Mouse (Mus musculus): ENCODE measurements around the gene Ccdc54.

The Ccdc54 gene

DNA sequence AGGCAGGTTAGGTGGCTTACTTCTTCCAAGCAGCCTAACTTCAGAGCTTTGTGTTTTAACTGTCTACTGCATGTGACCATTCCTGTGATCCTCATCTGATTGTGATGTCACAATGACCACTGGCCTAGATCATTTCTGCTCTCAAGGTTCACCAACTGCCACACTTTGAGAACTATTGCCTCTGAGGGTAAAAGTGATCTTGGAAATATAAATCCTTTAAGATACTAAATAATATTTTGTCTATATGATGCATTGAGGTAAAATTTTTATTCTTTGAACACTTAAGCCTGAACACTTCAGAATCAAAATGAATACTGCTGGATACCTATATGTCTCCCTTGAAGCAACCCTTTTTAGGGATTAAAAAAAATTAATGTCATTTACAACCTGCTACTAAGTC lies at the start of gene Ccdc54:
Gene Ccdc54 (minus strand): TSS at position 101 of the 400 bp plus-strand sequence.
- DNase-seq (ENCODE audit: low spot score in 2 of 2): no peak

DNA sequence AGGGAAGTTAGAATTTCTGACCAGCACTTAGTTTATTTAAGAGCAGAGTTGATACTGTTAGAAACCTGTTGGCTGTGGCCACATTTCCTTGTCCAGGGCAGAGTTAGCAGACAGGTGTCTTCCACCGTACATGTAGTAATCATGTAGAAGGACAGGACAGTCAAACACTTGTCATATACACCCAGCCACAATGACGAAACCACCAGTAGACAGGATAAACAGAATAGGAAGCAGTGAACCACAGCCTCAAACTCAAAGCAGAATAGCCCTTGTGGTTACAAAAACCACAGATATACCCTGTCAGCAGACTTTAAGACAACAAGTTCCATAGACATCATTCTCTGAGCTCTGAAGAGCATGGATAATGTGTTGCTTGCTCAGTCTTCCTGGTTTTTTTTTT lies 41.6 kb upstream of the Ccdc54 start:
- DNase-seq (ENCODE audit: low spot score in 2 of 2): no peak

DNA sequence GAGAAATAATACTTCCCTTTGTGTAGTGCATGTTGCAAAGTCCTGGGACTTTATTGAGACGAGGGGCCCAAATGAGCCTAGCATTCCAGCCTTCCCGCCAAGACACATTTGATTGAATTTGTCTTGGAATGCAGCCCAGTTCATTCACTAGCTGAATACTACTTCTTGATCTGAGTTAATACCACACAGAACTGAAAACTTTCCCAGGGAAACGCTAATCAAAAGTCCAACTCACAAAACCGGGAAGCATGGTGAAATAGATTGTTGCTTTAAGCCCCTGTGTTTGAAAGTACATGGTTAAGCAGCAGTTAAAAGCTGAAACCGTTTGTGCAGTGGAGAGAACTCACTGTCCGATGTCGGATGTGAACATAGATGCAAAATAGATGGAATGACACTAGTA lies 24.6 kb upstream of the Ccdc54 start:
- DNase-seq (ENCODE audit: low spot score in 2 of 2): no peak

DNA sequence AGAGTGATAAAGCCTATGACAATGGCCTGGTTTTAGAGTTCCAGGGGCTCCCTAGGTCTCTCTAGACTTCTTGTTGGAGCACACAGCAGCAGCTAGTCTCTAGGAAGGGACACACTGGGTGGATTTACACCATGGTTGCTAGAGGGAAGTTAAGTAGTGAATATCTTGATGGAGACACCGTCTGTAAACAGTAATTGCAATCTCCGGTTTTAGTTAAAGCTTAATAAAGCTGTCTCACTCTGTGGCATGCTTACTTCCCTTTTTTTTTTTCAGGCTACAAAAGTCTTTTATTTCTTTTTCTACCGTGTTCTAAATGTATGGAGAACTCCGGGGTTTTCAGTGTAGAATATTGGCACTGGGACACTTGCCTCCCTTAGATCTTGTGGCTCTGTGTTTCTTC lies 22.0 kb upstream of the Ccdc54 start:
- DNase-seq (ENCODE audit: low spot score in 2 of 2): no peak

DNA sequence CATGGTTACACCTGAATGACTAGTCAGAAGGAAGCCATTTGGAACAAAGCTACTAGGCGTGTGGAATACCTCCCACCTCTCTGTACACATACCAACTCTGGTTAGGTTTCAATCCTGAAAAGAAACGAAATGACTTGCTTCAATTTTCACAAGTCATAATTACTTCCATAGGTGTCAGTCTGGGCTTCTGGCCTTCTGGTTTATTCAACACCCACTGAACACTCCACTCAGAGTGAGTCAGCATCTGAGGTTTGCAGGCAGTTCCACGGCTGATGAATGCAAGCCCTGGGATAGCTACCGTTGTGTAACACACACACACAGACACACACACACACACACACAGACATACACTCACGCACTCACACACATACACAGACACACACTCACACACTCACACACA lies 19.6 kb upstream of the Ccdc54 start:
- no peak for DNase-seq (ENCODE audit: low spot score in 2 of 2)

DNA sequence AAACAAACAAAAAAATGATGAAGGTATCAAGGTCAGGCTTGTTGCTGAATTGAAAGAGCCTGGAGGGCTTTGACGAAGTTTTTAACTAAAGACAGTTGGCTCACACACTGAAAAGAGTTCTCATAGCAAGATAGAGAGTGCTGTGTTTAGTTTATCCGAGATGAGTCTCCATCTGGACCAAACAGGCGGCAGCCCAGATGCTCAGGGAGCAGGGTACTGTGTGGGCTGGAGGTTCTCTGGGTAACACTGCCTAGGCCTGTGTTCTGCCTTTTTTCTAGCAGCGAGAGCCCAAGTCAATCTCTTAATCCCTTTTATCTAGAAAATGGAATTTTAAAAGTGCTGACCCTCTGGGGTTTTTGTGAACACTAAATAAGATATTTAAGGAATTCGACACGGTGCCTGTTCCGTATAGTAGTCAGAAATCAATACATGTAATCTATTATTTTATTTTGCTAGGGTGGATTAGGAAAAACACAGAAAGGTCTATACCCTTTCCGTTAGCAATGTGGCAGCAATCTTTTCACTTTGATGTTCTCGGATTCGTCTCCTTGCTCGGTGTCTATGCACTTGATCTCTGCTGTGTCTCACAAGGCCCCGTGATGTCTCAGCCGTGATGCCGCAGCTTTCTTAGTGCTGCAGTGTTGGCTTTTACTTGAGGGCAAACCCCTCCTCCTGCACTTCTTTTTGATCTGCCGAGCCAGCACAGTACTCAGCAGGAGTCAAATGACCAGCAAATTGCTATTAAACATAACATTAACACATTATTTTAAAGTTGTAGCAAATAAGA lies 17.0 kb upstream of the Ccdc54 start:
- DNase-seq (ENCODE audit: low spot score in 2 of 2): no peak

DNA sequence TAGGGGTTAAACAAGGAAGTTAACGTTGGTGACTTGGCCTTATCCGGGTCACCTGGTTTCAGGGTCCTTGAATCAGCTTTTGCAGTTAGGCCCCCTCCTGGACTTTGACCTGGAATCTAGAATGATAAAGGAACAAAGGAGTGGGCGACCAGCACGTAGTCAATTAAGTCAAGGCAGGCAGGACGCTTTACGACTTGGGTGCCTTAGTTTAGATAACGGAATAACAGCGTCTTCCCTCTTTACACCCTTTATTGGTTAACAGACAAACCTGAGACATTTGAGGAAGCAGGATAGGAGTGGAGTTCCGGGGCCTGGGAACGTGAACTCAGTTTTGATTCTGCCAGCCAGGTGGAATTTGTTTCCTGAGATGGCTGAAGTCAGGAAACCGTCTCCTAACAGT lies 13.9 kb upstream of the Ccdc54 start:
- no peak for DNase-seq (ENCODE audit: low spot score in 2 of 2)

DNA sequence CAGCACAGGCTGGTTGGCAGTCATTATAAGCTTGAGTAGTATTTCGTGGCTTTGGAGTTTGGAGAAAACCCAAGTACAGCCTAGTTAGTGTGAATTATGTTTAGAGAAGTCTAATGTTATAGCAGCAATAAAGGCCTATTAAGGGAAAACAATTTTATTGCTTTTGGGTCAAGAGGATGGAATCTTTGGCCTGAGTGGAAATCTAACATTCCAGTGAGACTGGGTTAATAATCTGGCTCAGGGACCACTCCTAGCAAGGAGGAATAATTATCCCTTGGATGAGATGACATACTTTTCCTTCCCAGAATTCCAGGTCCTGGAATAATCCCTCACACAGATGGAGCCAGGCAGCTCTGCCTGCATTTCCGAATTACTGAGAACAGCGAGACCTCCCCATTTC lies 11.0 kb upstream of the Ccdc54 start:
- no peak for DNase-seq (ENCODE audit: low spot score in 2 of 2)

DNA sequence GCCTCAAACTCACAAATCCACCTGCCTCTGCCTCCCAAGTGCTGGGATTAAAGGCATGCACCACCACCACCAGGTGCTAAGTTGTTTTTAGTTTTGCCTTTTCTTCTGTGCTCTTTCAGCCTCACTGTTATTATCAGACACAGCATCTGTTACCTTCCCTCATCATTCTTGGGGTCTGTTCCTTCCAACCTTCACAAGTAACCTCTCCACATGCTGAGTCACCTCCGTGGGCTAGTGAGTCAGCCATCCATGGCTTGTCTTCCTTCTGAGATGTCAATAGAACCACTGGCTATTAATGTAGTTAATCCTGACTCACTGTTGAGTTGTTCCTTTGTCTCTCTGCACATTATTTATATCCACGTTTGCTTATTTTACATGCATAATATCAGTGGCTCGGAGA lies 9.7 kb upstream of the Ccdc54 start:
- DNase-seq (ENCODE audit: low spot score in 2 of 2): no peak

DNA sequence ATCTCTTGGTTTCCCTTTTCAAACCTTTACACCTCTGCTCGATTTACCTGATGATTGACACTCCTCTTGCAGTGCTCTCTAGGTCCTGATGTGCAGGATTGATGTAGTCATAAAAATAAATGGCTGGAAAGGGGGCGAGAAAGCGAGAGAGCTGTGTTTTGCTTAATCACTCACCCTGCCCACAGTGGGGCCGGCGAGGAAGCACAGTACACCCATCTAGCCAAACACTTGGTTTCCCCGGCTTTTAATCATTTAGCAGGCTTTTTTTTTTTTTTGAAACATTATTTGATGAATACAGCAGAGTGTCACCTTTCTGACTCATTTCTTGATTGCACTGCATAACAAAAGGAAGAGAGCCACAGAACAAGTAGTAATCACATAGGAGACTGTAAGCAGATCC lies 5.7 kb upstream of the Ccdc54 start:
- no peak for DNase-seq (ENCODE audit: low spot score in 2 of 2)

DNA sequence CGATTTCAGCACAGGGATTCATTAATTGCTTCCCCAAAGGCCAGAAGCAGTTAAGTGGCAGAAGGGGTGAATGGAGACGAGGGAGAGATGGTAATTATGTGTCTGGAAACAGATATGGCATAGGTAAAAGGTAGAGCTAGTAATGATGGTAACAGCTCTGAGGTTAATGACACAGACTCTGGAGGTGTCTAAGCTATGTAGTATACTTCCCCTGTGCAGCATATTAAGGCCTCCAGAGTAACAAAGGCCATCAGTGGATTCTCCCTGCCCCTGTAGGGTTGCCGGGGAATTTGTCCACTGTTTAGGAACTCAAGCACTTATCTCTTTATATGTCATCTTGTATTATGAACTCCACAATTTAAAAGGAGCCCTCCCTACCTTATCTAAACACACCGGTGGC lies 5.2 kb upstream of the Ccdc54 start:
- no peak for DNase-seq (ENCODE audit: low spot score in 2 of 2)

DNA sequence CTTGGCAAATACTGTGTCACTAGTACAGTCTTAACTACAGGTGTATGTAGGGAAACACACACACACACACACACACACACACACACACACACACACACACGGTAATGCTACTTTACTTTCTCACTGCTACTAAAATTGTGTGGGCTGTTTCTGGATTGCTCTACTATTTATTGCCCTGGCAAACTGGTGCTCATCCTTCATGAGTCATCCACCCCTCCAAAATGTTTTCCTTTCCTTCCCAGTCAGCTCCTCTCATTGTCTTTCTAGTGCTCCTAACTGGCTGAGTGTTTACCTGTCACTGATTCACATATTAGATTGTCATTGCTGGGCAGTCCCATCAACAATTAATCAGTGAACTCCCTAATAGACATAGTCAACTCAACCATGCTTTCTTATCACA lies 3.9 kb upstream of the Ccdc54 start:
- no peak for DNase-seq (ENCODE audit: low spot score in 2 of 2)

DNA sequence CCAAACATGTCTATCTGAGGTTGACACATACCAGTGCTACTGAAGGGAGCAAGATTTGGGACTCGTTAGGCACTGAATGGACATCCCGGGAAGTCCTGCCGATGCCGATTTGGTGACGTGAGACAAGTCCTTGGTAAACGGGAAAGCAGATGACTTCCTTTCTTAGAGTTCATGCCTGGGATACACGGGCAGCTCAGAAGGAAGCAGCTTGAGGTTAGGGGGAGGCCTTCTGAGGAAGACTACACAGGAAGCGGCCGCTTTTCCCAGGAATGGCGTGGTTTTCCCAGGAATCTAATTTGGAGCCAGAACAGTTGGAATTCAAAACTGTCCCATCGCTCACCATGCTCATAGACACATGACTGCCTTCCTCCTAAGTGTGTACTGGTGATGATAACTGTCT lies 2.4 kb upstream of the Ccdc54 start:
- DNase-seq (ENCODE audit: low spot score in 2 of 2): peak in 1 of 2 experiments; percentile 10

DNA sequence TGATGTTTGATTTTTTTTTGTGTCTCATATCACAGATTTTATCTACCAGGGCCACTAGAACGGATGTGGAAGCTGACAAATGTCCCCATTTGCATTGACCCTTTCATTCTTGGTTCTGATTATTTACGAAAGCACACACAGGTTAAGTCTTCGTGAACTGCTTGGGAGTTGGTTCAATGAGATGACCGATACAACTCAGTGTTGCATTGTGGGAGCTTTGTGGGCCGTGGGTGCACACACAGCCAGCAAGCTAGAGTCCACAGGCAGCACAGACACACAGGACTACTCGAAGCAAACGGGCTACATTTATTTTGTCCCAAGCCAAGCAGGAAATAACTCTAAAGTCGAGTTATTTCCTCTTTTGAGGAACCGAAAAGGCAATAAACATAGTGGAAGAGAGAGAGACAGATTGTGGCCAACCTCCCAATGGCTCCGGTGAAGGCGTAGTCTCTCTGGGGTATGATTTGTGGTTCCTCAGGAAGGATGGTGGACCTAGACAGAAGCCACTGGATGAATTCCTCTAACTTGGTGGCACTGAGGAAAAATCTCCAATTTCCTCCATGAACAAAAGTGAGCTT lies 1.3 kb downstream of the Ccdc54 start:
- no peak for DNase-seq (ENCODE audit: low spot score in 2 of 2)

DNA sequence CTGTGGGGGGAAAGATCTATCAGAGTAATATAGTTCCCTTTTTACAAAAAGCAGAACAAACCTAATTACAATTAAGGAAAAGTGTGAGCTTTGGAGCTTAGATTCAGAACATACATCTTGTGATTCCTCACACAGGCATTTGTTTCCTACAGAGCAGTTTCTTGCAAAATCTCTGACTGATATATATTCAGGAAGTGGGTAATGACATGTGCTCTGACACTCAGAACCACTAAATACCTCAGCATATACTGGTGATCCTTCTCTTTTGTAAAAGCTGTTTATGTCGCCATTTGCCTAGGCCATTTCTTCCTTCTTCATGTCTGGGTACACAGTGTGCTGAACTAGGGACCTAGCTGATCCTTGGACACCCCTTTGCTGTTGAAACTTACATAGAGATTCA lies 2.8 kb downstream of the Ccdc54 start:
- DNase-seq (ENCODE audit: low spot score in 2 of 2): no peak

DNA sequence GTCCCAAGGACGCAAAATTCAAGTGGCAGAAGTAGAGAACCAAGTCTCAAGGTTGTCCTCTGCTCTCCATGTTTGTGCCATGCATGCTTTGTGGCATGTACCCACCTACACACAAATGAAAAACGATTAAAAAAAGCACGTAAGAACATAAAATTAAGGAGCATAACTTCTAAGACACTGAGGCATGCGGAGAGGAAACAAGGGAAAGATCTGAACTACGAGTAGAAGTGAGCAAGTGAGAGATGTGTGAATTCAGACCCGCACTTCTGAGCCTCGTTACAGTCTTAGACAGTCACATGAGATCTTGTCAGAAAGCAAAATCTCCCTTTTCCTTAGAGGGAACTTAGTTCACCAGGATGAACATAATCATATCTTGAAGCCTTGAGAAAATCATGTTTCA lies 3.8 kb downstream of the Ccdc54 start:
- DNase-seq (ENCODE audit: low spot score in 2 of 2): no peak

DNA sequence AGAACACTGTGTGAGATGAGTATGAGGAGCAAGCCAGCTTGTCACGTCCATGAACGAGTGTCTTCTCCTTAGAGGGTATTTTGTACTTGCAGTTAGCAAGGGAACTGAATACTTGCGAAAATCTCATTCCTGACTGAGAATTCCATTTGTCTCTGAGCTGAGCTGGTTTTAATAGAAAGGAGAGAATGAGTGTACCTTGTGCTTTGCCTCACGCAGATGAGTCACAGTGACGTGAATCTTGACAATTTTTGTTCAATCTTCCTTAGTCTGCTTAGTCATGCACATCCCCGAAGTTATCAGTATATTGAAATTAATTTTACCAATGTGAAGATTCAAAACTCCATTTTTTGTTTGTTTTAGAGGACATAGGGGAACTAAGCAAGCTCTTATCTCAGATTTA lies 12.6 kb downstream of the Ccdc54 start:
- DNase-seq (ENCODE audit: low spot score in 2 of 2): no peak

DNA sequence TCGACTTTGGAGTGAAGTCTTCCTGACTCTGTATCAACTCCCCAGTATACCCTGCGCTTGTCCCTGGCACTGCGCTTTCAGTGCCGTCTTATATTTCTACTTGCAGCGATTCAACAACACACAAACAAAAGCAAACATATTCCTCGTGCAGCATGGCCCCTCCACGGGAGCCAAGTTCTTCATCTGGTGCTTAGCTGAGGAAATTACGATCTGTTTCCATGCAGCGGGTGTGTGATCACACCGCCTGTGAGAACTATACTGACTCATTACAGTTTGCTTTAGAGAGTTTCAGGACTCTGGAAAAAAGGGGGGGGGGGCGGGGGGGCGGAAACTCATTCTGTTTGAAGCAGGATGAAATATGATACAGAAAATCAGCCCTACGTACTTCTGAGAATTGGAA lies 18.4 kb downstream of the Ccdc54 start:
- no peak for DNase-seq (ENCODE audit: low spot score in 2 of 2)

DNA sequence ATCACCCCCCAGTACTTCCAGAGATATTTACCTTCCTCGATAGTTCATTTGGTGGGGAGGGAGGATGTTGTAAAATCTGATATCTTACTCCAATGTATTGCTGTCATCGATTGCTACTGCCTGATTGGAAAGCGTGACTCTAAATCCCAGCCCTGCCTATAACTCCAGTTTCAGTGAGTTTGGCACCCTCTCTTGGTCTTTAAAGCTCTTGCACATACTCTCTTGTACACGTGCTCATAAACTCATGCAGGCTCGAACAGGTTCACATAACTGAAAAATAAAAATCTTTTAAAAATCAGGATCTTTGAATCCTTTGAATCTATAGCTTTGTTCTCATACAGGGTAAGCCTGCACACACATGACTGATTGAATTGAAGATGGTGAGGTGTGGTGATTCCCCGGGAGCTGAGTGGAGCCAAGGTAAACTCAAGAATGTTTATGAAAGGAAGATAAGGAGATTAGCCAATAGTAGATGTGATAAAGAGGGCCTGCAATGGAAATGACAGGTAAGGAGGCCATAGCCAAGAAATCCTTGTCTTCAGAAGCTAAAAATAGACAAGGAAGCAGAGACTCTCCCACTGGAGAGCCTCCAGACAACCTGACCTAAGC lies 31.7 kb downstream of the Ccdc54 start:
- DNase-seq (ENCODE audit: low spot score in 2 of 2): no peak

DNA sequence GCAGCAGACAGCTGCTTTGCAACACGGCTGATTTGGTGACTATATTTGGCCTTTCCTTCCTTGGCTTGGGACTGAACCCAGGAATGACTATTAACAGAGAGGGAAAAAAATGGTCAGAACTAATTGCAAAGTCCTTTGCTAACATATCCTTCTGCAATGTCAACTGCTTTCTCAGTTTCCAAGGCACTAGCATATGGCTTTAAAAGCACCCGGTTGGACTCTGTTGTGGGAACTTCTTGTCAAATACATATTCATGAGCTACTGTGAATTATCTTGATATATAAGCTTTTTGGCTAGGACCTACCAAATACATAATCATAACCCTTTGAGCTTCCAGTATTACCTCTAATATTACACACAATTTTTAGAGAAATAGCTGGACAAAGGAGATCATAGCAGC lies 37.1 kb downstream of the Ccdc54 start:
- no peak for DNase-seq (ENCODE audit: low spot score in 2 of 2)

DNA sequence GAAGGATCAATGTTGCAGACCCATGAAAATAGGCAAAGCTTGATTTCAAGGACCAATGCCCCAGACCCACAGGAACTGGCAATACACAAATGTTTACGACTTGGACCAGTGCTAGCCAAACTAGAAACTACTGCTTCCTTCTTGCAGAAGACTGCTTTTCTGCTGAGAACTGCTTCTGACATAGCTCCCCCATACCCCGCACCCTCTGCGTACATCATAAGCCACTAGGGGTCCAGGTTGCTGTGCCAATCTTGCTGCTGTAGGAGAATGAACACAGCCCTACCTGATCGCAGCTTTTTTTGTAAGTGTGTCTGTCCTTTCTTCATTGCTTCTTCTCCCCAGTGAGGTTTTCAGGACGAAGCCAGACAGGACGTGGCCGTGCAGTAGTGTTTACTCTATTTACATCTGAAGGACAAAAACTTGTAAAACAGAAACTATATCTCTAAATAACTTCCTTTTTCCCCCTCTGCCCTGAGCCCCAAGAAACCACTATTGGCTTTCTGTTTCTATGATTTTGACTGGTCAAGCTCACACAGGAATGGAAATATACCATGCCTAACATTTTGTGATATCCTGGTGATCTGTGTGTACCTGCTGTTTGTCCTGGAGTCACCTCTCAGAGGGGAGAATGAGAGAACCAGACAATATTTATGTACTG lies 39.0 kb downstream of the Ccdc54 start:
- no peak for DNase-seq (ENCODE audit: low spot score in 2 of 2)

DNA sequence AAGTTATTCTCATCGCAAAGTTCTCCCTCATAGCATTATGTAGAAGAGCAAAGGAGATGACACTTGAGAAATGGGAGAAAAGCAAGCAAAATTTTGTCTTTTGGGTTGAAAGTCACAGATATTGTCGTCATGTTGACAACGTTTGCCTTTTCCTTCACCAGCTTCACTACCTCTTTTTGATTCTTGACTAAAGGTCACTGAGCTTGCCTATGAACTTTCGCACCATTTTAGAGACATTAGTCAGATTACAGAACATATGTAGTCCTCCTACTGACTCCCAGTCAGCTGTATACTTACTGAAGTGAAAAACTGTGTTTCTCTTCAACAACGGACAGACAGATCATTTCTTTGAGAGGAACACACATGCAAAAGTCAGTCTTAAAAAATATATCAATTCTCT lies 40.0 kb downstream of the Ccdc54 start:
- no peak for DNase-seq (ENCODE audit: low spot score in 2 of 2)
